Mouse (Mus musculus) heart, adult 2 months (tissue): ENCODE data around the gene Ppp1r37.

Experiments used
- CTCF ChIP-seq: fragments of 200-600 bp; IDR thresholded peaks from 2 replicates; pipeline ENCODE4 v1.8.1; 2022; ENCODE audit warnings: antibody characterized with exemption, mild to moderate bottlenecking, moderate library complexity
- EP300 ChIP-seq: fragments of 200-500 bp; IDR thresholded peaks from 2 replicates; pipeline ENCODE4 v1.6.1; 2011; ENCODE audit warnings: low read depth, low read length, control low read depth; ENCODE audit not compliant: insufficient read depth
- POLR2A ChIP-seq: fragments of 200-500 bp; IDR thresholded peaks from 2 replicates; pipeline ENCODE4 v1.6.1; 2011; ENCODE audit warnings: mild to moderate bottlenecking, low read depth, low read length, control low read depth; ENCODE audit not compliant: insufficient read depth

GRCm38 (mm10) chr7:19565803-19566202 is 2.9 kb upstream of the Ppp1r37 start:
- TF ChIP-seq CTCF (no peak), POLR2A (no peak), EP300 (no peak)
